Mouse (Mus musculus) c-Kit-positive CD71-positive TER-119-negative erythroid progenitor cells, embryonic 14.5 days (primary cell): ENCODE data around the gene Lrch1.

Source experiments
- DNase-seq: peaks from one replicate; pipeline ENCODE4 v3.0.0-alpha.2; 2013; ENCODE audit warnings: low read depth

The Lrch1 gene

DNA sequence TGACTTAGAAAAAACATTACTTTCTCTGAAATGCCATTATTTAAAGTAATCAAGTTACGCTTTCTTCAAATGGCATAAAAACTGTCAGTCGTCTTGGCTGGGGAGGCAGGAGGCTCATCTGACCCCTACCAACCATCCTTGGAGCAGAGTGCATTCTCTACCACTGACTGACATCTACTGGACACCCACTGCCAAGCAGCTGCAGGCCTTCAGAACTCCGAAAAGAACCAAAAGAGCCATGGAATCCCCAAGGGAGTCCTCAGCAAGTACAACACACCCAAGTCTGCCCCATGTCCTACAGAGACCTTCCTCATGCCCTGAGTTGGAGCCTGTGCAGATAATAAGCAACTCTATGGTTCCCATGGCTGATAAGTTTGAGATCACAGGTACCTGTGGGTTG, 224.1 kb downstream of the Lrch1 start:
- DNase-seq = no peak

DNA sequence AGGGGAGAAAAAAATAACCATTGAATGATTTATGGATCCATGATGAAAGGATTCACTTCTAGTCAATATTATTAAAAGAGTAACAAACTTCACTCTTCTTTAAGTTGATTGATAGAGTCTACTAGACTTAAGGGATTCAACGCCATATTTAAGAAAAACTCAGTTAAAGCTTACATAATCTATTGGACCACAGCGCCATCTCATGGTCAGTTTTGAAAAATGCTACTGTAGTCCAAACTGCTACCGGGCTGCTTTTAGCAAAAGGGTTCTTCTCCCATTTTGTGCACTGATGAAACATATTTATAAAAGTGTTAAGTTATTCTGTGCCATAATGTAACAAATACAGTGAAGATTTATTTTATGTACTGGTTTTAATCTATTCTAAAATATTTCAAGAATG, 238.6 kb downstream of the Lrch1 start:
- DNase-seq = peak; percentile 80
